Mouse (Mus musculus) layer of hippocampus, adult 8-10 months (tissue): ENCODE results near the gene Kcnq1. TPM values are rescaled to one million over a fixed set of nuclear protein-coding genes. Genes with fewer than 3 reads are reported as not detected.

Source experiments
- DNase-seq, 2 experiments: peaks; one replicate each; pipeline ENCODE4 v3.0.0; 2022; ENCODE audit warnings: low spot score in 2 of 2
- total RNA-seq, 4 experiments: library from RNA; stranded (reverse); gene quantifications; 2 replicates each; pipeline ENCODE4 v1.2.4; 2022

Kcnq1 gene
- total RNA-seq, 4 experiments from 2014 or later = 0.61 to 1.2 (median 0.83) TPM

DNA sequence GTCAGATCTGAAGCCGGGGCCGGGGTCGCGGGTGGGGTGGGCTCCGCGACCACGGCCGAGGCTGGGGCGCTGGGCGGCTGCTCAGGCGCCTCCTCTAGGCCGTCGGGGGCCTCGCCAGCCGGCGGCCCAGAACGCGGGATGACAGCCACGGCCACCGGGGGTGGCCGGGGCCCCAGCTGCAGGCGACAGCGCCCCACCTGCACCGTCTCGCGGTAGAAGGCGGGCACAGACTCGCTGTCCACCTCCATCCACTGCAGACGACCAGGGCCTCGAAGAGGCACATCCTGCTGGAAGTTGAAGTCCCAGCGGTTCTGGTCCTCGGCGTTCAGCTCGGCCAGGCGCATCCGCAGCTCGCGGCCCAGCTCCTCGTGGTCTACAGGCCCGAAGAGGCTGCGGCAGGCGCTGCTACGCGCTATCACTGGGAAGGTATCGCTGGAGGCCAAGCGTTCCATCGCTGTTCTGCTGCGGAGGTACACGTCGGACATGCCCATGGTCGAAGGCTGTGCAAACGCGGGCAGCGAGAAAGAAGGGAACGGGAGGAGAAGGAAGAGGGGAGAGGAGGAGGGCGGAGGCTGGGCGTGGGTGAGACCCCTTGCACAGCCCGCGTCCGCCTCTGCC is 354.2 kb downstream of the Kcnq1 start:
- DNase-seq = no peak

DNA sequence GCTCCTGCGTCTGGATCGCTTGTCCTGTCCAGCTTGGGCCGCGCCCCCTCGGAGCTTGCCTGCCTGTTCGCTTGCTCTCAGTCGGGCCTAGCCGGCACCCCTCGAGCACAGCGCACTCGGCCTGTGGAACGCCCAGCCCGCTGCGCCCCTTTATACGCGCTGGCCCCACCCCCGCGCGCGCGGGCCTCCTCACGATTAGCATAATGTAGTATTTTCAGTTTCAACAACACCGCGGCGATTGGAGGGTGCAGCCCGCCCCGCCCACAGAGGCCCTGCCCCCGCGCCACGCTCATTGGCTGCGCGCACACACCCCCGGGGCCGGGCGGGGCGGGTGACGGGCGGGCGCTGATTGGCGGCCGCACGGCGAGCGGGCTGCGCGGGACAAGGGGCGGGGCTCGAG is 354.7 kb downstream of the Kcnq1 start, which contains the start of gene Cdkn1c:
Gene Cdkn1c (minus strand): TSS at position 177 of the 400 bp plus-strand sequence.
- DNase-seq = peak; percentile 64 to 72

DNA sequence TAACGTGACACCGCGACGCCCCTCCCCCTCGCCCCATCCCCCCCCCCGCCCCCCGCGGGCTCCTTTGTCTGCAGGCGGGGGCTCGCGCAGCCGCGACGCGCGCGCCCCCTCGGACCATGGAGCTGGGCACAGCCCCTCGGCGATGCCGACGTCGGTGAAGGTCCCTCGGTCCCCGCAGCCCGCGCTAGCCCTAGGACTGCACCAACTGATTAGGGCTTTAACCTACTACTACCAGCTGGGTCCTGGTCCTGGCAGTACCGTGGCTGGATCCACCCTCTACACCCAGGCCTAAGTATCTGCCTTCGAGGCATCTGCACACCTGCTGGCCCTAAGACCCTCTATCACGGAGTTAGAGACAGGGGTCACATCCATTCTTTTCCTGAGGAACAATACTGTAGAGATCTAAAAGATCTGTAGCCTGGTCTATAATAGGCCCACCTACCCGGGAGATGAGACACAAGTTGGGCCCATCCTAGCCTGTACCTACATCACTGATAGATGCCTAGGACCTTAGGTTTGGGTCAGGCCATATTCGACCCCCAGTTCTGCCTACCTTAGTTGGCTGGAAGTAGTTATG is 355.2 kb downstream of the Kcnq1 start:
- DNase-seq = no peak

DNA sequence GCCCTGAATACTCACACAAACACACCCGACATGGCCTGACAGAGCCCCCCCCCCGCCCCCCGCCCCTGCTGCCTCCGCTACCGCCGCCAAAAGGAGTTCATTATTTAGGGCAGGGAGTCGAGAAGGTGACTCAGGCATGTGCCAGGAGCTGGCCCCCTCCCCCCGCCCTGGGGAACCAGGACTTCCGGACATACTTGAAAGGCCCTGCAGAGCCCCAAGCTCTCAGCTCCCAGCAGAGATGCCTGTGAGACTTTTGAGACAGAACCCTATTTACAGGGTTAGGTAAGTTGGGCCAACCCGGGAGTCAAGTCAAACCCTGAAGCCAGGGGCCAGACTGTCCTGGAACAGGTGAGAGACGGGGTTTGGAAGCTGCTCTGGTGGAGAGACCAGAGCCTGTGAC is 355.8 kb downstream of the Kcnq1 start:
- no peak for DNase-seq

DNA sequence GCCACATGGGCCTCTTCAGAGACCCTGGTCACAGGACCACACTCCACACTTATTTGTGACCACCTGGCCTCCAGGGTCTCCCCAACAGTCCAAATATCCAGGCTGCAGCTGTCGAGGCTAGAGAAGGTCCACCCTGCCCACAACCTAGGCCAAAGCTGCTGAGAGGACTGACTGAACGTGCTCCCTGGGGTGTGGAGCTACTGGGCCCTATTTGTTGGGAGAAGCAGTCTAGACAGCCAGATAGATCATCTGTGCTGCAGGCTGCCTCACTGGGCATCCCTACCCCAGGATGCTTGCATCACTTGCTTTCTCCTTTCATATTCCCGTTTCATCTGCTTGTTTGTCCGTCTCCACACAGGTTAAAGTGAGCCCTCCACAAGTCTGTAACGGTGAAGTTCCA is 356.4 kb downstream of the Kcnq1 start:
- DNase-seq = no peak

DNA sequence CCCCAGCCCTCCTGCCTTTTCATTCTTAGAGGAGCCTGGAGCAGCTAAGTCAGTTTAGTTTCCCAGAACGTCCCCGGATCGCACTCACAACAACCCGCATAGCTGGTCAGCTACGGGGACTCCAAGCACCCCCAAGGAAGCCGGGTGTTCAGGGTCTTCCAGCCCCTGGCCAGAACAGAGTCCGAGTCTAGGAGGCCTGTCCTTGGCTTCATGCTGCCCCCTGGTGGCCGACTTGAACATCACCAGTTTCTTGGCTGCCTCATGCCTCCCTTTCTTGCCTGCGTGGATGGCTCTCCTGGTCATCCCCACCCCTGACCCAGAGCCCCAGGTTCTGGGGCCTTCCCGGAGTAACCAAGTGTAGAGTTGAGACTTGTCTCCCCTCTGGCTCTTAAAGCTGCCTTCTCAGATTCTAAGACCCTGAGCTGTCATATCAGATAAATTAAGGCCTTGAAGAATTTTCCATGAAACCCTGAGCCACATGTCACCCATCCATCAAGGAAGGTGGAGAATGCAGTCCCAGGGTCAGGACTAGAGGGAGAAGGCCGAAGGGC is 357.8 kb downstream of the Kcnq1 start:
- DNase-seq = peak; percentile 48 to 70

DNA sequence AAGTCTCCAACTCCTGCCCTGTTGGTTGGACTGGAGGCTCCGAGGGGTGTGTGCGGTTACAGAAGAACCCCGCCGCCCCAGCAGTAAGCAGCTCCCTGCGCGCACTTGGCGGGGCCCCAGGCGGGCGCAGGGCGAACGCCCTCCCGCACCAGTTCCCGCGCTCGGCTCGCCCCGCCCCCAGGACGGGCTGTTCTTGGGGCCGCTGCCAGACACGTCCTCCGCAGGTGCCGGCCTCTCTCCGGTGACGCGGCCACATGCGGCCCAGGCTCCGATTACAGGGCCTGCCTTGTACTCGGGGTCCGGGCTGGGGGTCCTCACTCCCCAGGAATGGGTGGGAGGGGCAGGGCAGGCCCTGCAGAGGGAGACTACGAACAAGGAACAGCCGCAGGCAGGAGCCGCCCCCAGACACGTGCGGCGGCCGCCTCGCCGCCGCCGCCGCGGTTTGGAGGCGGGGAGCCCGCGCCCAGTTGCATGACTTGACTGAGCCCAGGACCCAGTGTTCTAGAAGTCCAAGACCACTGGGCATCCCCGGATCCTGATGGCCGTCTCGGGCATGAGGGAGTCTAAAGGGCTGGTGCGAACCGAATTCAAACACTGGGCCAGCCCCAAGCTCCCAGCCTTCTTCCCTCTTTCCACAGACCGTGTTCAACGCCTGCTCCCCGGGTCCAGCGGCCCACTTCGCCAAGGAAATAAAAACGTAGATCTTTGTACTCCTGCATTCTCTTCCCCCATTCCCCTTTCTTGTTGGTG is 358.8 kb downstream of the Kcnq1 start:
- DNase-seq = no peak

DNA sequence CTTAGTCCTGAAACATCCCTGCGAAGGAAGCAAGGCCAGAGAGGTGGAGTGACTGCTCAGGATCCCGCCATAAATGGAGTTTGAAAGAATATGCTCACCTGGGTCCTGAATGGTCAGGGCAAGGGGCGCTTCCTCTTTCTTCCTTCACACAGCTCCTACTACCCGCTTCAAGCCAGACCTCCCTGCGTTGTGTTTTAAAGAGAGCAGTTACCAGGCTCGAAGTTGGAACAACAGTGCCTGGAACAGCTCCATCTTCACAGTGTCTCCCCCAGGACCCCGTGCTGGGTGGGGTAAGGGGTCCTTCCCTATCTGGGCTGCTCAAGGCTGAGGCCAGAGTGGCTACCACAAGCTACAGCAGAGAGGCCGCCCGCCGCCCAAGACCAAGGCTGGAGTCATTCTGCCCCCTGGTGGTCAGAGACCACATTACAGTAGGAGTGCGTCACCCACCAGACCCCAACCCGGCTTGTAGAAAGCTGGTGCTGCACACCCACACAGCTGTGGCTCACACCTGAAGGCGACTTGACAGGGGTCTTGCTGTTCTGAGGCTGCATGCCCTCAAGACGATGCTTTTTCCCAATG is 360.0 kb downstream of the Kcnq1 start:
- DNase-seq = peak; percentile 56 to 84

DNA sequence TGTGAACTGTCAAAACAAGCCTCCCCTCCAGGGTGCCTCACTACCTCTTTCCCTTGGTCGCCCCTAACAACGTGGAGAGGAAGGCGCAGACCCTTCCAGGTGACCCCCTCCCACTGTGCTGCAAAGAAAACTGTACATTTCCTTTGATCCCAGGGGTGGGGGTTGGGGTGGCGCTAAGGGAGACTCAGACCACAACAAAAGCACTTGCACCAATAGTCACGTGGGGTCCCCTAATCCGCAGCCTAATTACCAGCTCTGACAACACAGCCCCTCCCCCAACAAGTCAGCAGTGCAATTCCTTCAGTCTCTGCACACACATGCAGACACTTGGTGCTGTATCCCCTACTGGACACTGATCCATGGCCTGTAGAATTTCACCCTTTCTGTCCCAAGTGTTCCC is 361.6 kb downstream of the Kcnq1 start:
- no peak for DNase-seq

DNA sequence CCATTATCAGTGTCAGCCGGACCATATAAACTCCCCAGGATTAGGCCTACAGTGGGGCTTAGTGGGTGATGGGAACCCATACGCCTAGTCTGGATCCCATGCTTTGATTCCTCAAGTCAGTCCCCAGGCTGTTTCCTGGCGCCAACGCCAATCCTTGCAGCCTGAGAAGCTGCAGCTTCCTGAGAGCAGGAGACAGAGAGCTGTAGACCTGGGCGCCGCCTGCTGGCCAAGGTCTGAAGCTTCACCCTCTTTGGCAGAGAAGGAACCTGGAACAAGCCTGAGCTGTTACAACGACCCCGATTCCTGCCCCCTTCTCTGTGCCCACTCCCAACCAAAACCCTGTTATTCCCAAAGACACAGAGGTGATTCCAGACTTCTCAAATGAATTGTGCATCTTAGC is 363.8 kb downstream of the Kcnq1 start:
- peak; percentile 43 to 67 for DNase-seq

DNA sequence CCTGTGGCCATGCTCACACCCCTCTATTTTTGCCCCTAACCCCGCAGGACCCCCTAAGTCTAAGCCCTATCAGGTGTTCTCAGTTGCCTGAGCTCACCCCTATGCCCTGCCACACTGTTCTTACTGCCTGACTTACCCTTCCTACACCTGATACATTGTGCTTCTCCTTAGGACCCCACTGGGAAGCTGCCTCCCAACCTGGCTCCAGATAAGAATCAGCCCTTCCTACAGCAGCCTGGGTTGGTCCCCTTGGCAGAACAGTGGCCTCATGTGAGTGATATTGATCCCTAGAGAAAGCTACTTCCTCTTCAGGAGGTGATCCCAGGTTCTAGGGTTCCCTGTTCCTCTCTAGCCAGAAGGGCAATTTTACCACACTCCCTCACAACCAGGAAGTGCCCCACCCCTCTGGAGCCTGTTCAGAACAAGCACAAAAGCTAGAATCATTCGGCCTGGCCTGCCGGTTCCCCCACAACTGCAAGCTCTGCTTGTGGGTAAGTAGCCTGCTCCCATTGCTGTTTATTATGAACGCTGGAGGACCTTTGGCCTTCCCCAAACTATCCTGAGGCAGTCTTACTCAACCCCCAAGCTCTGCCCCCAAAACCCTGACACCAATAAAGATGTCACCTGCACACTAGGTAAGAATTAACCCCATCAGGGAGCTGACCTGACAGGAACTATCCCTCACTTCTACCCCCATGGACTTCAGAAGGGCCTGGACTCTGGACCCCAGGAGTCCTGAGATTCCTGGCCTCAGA is 367.4 kb downstream of the Kcnq1 start, which contains the start of gene Slc22a18:
Gene Slc22a18 (plus strand): TSS at position 390 of the 755 bp plus-strand sequence.
- DNase-seq = no peak

DNA sequence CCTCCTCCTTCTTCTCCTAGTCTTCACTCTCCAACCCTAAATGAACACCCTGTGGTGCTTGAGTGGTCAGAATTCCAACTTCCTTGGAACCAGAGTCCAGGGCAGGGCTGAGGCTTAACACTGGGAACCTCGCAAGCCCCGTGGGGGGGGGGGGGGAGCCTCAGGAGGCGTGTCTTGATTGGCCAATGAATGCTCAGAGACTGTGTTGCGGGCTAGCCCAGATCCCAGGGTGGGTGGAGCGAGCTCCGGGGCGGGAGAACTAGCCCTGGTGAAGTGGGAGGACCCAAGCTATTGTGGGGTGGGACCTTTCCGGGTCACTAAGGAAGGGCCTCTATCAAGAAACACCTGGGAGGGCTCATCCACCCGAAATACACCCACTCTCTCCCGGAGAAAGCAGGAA is 368.6 kb downstream of the Kcnq1 start:
- DNase-seq = no peak

DNA sequence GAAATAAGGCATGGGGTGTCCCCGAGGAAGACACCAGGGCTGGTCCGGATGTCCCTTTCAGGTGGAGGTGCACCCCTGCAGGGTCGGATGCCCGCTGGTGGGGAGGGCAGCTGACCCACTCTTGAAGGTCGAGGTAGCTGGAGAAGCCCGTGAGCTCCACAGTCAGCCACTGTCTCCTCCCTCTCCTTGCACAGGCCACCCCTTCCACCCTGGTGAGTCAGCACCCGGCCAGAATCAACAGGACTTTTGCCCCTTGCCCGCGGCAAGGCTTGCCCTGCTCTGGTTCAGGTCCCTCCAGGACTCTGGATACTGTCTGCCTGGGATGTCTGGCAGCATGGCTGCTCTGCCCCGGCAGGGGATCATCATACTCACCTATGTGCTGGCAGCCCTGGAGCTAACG is 369.7 kb downstream of the Kcnq1 start:
- no peak for DNase-seq

Other genes with a start within 250 kb of the Kcnq1 start
- under 1 TPM; 0.39 to 0.89 (median 0.53) TPM for gene Th, start 175.2 kb upstream of the Kcnq1 start, total RNA-seq
- gene Ascl2, start 137.1 kb upstream of the Kcnq1 start, total RNA-seq = under 1 TPM; 0.27 to 0.85 (median 0.36) TPM
- under 1 TPM in 2 of 4 experiments, not detected in 2; 0.70 to 0.75 TPM for gene Tspan32, start 101.3 kb upstream of the Kcnq1 start, total RNA-seq
- 100 to 1,000 TPM; 413 to 631 (median 486) TPM for gene Cd81, start 53.6 kb upstream of the Kcnq1 start, total RNA-seq
- 10 to 100 TPM; 34.2 to 46.9 (median 38.5) TPM for gene Tssc4, start 37.1 kb upstream of the Kcnq1 start, total RNA-seq
- under 1 TPM in 1 of 4 experiments, not detected in 3; 0.16 TPM for gene Trpm5, start 11.7 kb upstream of the Kcnq1 start, total RNA-seq